ENCODE assay signal across 8 mouse cellular contexts in the genomic region with DNA sequence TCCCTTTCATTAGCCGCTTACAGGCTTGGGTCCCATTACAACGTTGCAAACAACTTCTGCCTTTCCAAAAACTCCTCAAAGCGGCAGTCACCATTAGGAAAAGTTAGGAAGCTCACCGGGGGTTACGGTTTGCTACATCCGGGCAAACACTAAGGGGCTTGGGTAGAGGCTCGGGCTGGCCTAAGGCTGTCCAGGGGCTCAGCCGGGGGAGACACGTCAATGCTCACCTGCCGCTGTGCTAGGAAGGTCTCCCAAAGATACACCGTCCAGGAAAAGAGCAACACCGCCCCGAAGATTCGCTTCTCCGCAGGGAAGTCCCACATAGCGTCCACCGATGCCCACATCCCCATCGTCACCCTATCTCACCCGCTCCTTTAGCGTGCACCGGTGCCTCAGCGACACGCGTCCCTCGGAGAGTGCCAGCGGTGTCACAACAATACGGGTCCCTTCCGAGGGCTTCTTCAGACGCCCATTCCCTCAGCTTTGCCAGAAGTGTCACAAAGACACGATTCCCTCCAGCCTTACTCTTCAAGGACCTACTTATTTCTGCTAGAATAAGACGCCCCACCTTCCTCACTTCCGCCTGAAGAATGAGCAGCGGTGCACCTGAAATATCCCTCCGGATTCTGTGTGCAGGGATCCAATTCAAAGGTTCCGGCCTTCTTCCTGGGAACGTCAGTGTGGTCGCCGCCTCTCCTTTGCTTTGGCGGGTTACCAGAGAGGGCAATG. TPM values are rescaled to one million over a fixed set of nuclear protein-coding genes. Genes with fewer than 3 reads are reported as not detected.
DNase-seq lines count a peak whose midpoint lies in the region; ATAC-seq and TF ChIP-seq lines count a peak whose summit lies in the region.

A gene (minus strand): TSS at position 592 of the 729 bp plus-strand sequence.

- TF ChIP-seq CTCF in cortical plate, adult 2 months (IDR thresholded peaks at IDR 0.05; ENCODE audit: extremely low read depth, insufficient read depth, low read length): no peak

- ATAC-seq in activated CD4-positive, CD25-positive, alpha-beta regulatory T cell, adult 4 months: peak; percentile 84
- ATAC-seq in megakaryocyte progenitor cell, adult 5-6 weeks (replicated peaks; ENCODE audit: poor library complexity): peak; percentile 94

- H3K27ac ChIP-seq in cortical plate, adult 2 months (ENCODE audit: insufficient read depth, low read length): no peak within 1 kb of the TSS

- peaks cover 2% of the 10 kb centered on the region; the same call in 1 of the 2 replicates for H3K4me1 ChIP-seq in cortical plate, adult 2 months (ENCODE audit: control insufficient read depth, insufficient read depth, low read length)

- DNase-seq in gastrocnemius, postnatal 10 days: peak; percentile 69
- peak; percentile 94 for DNase-seq in induced T-regulatory cell, adult 2 months (ENCODE audit: low read depth)
- DNase-seq in left cerebral cortex, adult 9 months (ENCODE audit: low spot score in 2 of 2): peak; percentile 74 to 92
- peak; percentile 82 for DNase-seq in right cerebral cortex, postnatal 14 days
- DNase-seq in urinary bladder, postnatal 36 days (ENCODE audit: low spot score in 2 of 2): peak; percentile 73 to 75

- peak; percentile 47 for TF ChIP-seq POLR2A in cortical plate, adult 2 months (IDR thresholded peaks at IDR 0.05; ENCODE audit: extremely low read depth, insufficient read depth, low read length)

- H3K4me3 ChIP-seq in cortical plate, adult 2 months (ENCODE audit: insufficient read depth, low read length): peak within 1 kb of the TSS; percentile 58

RNA-seq across cellular contexts. Expression of the gene that starts here (rescaled TPM):
- polyA plus RNA-seq in activated CD4-positive, CD25-positive, alpha-beta regulatory T cell, adult 4 months (2017; shearing (Covaris generic)): 10 to 100 TPM; 45.4 to 46.3 TPM
- polyA plus RNA-seq in cortical plate, adult 2 months (2012; rRNA removed): 20.4 and 22.0 TPM in 2 replicates
- 10 to 100 TPM; 22.8 to 24.6 TPM for total RNA-seq in gastrocnemius, postnatal 10 days (2021)
- 67.2 and 71.8 TPM in 2 replicates for total RNA-seq in megakaryocyte progenitor cell, adult 5-6 weeks (2015)
- total RNA-seq in megakaryocyte progenitor cell, adult 5-6 weeks (2017): 67.1 and 70.9 TPM in 2 replicates
